Mouse (Mus musculus): Measurements from ENCODE around the gene Top2a.

Gene Top2a

DNA sequence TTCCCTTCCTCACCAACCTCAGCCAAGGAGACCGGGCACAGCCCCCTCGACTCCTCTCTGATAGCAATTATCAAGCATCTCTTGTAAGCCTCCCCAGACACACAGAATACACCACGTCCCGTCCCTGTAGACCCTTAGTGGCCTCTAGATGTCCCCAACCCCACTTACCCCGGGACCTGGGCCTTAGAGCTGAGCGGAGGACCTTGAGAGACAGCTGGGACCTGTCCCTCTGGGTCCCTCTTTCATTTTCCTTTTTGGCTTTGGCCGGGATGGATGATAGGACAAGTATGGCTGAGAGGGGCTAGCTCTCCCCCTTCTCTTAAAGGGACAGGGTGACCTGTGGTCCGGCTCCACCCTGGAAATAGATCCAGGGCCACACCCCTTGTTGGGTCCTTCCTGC lies 40.4 kb downstream of the Top2a start:
- no peak for DNase-seq (ENCODE audit: low read depth, low spot score)

DNA sequence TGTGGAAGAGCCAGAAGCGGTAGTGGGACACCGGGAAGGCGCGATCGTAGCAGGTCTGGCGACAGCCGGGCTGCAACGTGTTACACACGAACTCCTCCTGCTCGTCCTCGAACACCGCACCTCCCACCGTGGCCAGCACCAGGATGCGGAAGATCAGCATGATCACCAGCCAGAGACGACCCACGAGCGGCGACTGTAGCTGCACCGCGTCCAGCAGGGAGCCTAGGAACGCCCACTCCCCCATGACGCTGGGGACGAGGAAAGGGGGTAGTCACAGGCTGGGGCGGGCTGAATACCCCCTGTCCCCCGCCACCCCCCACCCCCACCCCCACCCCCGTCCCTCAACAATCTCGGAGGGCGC lies 41.2 kb downstream of the Top2a start, which contains the start of gene Gjd3:
Gene Gjd3 (minus strand): TSS at position 244 of the 361 bp plus-strand sequence.
- no peak for DNase-seq (ENCODE audit: low read depth, low spot score)

DNA sequence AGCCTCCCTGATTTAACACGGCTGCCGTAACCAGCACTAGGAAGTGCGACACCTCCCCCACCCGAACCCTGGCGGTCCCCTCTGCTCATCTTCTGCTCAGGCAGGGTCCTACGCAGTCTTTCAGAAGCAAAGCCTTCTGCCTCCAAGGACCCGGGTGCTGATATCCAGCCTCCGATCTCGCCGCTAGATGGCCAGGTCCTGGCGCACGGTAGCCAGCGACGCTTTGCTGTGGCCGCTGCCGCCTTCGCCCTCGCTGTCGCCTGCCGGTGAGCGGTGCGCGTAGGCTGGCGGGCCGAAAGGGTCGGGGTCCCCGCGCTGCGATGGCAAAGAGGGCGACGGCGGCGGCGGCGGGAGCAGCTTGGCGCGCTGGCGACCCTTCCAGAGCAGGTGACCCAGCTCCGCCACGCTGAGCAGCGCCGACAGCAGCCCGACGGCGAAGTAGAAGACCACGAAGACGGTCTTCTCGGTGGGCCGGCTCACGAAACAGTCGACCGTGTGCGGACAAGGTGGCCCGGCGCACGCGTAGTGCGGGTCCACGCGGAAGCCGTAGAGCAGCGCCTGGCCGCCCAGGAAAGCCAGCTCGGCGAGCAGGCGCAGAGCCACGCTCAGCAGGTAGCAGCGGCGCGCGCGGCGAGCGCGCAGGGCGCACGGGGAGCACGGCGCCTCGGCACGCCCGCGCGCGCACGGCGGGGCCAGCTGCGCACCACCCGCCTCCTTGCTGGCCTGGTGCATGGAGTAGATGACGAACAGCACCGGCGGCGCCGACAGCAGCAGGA lies 41.8 kb downstream of the Top2a start:
- no peak for DNase-seq (ENCODE audit: low read depth, low spot score)

DNA sequence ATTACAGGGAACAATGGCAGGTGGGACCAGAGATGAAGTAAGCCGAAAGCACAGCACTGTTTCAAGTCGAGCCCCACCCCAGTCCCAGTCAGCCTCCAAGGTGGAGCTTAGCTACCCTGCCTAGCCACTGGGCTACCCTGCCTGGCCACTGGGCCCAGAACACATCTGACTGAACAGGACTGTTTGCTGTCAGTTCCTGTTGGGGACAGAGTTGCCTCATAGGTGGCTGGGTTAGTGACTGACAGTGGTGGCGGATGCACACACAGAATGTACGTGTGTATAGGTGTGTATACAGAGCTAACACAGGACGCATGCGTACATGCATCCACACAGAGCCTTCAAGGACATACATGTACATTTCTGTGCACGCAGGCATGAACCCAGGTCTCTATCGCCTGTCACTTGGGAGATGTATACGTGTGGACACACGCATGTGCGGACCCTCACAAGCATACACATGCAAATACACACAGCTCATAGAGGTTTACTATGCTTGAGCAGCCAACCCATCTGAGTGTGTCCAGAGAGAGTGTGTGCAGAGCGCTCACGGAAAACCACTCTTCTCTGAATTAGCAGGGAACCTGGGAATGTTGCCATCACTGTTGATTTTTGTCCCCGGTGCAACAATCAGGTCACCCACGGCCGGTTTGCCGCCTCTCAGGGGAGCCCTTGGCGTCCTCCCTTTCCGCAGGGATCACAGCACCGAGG lies 42.5 kb downstream of the Top2a start:
- no peak for DNase-seq (ENCODE audit: low read depth, low spot score)

DNA sequence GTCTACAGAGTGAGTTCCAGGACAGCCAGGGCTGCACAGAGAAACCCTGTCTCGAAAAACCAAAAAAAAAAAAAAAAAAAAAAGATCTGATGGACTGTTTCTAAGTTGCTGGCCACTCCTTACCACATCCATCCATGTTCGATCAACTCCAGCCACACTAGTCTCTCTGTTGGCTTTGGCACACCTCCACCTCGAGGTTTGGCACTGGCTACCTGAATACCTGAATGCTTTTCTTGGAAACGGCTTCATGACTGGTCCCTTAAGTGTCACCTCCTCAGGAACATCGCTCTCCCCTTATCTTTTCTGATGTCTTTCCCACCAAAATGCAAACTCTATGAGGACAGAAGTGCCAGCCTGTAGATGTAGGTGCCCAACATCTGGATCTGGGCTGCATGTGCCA lies 44.6 kb downstream of the Top2a start:
- no peak for DNase-seq (ENCODE audit: low read depth, low spot score)

DNA sequence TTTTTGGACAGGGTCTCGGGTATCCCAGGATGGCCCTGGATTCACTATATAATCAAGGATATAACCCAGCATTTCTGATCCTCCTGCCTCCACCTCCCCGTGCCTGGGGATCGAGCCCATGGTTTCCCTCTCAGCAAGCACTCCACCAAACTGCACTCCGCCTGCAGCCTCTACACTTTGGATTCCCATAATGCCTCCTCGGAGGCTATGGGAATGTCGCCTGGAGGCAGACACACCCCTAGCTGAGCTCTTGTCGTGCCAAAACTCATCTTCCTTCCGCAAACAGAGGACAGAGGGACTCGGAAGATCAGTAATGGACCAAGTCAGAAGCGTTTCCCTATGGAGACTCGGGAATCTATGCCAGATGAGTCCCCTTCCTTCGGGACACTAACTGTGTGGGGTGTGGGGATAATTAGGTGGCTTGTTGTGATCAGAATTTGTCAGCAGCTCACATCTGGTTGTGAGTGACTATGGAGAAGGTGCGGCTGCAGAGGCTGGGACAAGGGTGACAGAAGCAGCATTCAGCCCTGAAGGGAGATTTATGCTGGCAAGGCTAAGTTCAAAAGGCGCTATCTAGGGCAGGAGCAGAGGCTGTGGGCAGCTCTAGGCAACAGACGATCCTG lies 45.4 kb downstream of the Top2a start:
- DNase-seq (ENCODE audit: low read depth, low spot score) = no peak

DNA sequence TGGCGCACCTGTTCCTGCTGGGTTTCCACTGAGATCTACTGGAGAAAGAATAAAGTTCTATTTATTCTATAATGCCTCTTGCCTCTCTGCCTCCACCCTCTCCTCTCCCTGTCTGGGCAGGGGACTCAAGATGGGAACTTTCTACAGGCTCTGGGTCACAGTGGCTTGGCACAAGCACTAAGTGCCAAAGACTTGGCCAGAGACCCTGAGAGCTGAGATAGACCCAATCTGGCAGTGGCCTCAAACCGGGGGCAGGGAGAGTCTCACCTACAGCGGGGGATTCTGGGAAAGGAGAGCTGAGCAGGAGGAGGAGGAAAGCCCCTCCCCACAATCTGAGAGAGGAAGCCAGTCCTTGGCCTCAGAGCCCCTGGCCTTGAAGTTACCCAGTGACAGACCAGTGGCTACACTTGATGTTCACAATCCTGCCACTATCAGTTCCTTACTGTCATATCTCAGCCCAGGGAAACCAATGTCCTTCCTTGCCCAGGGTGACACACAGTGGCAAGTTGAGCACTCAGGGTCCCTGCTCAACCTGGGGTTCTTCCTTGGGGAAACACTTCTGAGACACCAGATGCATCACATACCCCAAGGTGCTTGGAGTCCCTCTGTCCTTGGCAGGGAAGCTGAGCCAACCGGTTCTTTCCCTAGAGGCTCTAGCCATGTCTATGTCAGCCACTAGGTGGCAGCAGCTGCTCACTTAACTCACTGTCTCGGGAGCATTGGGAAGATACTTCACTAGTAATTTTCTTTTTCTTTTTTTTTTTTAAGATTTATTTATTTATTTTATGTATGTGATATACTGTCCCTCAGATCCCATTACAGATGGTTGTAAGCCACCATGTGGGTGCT lies 48.9 kb downstream of the Top2a start:
- DNase-seq (ENCODE audit: low read depth, low spot score) = peak; percentile 68

DNA sequence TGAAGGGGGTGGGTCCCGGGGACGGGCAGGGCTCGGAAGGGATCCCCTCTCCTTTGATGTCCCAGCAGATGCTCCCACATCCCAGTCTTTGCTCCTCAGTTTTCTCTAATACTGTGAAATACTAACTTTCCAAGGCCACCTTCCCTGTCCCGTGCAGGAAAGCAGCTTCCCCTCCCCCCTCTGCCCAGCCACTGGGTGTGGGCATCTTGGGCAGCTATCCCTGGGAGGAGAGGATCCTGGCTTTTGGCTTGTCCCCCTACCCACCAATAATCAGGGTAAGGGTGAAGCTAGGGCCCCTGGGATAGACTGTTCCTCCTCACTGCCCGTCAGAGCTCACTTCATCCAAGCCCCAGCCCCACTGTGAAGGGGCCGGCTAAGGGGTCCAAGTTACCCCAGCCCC lies 49.8 kb downstream of the Top2a start:
- DNase-seq (ENCODE audit: low read depth, low spot score) = no peak

DNA sequence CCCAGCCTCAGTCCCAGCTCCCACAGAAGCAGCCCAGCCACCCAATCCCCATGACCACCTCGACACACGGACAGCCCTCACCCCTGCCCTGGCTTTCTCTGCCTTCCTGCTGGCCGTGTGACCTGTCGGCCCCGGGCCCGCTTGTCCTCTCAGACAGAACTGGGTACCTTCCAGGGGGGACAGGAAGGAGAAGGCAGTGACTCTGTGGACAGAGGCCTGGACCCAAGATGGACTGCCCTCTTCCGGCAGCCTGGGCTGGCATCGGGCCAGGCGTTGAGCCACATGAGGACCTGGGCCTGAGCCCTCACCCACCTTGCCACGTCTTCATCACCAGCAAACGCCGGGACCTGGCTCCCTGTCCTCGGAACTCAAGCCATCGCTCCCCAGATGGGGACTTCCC lies 50.4 kb downstream of the Top2a start:
- no peak for DNase-seq (ENCODE audit: low read depth, low spot score)

DNA sequence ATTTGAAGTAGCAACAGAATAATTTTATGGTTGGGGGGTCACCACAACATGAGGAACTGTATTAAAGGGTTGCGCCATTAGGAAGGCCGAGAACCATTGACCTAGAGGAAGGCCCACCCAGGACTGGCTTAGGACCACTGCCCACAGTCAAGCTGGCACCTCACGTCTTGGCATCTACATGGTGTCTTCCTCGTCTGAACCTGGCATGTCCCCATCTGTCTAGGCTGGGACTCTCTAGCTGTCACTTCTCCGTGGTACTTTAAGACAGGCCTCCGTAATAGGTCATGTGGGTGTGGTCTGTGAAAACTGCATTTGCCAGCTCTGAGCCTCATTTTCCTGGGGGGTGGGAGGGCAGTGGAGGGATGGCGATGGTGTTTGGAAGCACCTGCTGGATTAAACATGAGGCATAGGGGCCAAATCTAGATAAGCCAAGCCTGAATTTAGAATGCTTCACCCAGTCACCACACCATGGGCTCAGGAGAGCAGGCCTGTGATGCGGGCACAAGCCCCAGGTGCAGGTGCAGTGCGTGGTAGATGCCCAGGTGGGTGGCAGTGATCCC lies 51.1 kb downstream of the Top2a start:
- no peak for DNase-seq (ENCODE audit: low read depth, low spot score)

DNA sequence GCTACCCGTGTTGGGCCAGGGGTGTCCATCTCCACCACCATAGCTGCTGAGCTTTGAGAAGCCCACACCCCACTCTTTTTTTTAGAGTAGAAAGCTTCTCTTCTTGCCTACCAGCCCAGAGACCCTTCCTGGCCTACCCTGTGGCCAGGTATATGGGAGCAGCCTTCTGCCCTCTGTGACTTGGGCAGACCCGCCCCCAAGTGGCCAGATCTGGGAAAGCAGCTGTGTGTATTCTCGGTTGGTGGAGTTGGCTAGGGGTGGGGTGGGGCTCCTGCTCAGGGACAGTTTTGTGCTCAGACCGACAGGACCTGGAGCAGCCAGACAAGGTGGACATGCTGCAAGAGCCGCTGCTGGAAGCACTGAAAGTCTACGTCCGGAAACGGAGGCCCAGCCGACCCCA lies 51.8 kb downstream of the Top2a start:
- DNase-seq (ENCODE audit: low read depth, low spot score) = peak; percentile 75

DNA sequence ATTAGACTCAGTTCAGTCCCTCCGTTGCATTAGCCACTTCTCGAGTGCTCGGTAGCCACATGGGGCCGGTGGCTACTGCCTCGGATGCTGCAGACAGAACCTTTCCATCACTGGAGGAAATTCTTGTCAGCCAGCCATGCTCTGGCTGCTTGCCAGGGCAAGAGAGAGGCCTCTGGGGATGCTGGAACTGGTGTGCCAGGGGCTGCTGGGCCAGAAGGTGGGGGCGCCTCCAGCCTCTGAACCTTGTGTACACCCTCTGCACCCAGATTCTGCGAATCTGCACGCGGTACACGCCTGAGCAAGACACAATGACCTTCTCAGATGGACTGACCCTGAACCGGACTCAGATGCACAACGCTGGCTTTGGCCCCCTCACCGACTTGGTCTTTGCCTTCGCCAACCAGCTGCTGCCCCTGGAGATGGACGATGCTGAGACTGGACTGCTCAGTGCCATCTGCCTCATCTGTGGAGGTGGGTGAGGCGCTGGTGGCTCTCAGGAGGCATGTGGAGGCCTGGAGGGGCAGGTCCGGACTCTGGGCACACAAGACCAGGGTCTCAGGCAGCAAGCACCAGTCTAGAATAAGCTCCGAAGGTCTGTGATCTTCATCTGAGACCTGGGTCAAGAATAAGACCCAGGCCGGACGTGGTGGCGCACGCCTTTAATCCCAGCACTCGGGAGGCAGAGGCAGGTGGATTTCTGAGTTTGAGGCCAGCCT lies 52.5 kb downstream of the Top2a start:
- no peak for DNase-seq (ENCODE audit: low read depth, low spot score)

DNA sequence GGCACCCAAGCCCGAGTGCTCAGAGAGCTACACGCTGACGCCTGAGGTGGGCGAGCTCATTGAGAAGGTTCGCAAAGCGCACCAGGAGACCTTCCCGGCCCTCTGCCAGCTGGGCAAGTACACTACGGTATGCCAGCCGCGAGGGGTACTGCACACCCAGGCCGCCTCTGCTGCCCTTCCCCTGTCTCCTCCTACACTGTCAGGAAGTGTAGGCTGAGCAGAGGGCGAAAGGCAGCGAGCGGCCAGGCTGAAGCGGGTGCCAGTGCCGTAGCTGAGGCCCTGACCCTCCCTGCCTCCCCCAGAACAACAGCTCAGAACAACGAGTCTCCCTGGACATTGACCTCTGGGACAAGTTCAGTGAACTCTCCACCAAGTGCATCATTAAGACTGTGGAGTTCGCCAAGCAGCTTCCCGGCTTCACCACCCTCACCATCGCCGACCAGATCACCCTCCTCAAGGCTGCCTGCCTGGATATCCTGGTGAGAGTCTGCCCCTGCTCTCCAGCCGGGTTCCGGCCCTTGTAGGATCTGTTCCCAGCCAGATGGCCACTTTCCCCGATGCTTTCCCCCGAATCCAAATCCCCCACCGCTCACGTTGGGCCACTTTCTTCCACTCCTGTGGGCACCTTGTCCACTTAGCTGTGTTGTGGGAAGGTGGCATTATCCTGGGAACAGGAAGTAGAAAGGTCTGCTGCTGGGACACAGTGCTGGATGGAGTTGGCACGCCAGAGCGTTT lies 53.6 kb downstream of the Top2a start:
- DNase-seq (ENCODE audit: low read depth, low spot score) = no peak

DNA sequence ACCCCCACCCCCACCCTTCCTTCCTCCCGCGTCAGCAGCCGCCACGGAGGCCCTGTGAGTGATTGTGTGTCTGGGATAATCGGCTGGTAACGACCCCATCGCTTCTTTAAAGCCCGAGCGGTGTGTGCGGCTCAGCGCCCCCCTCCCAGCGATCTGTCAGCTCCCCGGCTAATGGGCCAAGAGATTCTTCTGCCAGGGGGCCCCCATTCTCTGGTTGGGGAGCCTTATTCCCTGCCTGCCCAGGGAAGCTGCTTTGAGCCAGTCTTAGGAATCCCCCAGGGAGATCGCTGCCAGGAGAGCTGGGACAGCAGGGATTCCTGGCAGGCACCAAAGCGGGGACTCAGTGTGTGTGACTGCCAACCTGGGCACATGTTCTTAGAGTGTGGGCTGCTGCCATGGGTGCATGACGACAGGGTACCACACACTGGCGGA lies 54.5 kb downstream of the Top2a start:
- no peak for DNase-seq (ENCODE audit: low read depth, low spot score)

DNA sequence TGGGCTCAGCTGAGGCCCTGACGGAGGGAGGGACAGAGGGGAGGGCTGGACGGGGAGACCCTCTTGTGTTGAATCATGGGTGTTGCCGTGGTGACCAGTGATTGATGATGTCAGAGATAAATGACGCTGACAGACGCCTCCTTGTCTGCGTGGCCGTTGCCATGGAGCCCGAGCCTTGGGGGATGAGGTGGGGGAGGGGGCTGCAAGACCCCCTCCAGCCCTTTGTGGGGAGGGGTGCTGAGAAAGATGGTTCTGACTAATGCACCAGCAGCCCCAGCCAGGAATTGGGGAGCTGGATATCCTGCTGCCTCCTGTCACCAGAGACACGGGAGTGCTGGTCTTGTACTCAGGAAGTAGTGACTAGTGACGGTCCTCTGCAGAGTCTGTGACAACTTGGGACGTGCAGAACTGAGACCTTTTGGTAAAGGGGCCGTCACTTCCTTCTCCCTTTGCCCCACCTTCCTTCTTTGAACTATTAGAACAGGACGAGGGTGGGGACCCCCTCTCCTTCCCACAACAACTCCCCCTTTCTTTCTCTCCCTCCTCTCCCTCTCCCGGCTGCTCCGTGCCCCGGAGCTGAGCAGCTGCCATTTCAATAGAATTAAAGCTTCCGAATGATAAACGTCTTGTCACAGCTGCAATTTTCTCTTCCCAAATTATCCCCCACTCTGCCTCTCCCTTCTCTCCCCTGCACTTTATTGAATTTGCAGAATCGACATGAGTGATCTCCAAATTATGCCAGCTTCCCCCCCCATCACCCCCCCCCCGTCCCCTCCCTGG lies 55.1 kb downstream of the Top2a start:
- DNase-seq (ENCODE audit: low read depth, low spot score) = no peak

DNA sequence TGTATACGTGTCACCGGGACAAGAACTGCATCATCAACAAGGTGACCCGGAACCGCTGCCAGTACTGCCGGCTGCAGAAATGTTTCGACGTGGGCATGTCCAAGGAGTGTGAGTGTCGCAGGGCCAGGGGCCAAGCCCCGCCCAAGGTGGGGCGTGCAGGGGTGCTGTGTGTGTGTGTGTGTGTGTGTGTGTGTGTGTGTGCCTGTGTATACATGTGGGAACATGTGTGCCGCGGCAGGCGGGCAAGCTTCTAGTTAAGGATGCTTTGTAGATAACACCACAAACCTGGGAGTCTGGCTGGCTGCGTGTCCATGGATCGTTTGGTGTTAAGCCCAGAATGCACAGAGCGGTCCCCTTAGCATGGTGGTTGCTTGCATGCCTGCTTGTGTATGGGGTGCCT lies 55.9 kb downstream of the Top2a start:
- no peak for DNase-seq (ENCODE audit: low read depth, low spot score)

DNA sequence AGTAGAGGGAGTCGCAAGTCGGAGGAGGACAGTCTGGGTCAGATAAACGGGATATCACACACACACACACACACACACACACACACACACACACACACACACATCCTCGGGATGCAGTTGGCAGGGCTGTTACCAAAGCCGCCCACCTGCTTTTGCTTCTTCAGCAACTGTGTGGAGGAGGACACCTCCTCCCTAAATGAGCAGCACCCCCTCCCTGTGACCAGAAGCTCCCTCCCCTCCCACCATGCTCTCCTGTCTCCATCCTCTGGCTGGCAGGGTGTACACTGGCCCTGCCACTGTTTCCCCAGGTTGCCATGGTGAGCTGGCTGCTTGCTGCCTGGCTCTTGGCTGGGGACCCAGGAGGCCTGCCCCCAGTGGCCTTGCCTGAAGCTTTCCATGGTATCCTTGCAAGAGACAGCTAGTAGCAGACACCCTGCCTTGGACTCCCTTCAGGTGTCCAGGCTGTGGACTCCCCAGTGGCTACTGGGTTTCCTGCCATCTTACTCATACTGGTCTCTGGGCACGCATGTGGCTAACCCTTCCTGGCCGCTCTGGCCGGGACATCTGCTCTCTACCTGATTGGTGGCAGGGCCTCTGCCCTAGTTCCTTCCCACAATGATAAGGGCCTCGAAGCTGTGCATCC lies 57.4 kb downstream of the Top2a start:
- no peak for DNase-seq (ENCODE audit: low read depth, low spot score)

DNA sequence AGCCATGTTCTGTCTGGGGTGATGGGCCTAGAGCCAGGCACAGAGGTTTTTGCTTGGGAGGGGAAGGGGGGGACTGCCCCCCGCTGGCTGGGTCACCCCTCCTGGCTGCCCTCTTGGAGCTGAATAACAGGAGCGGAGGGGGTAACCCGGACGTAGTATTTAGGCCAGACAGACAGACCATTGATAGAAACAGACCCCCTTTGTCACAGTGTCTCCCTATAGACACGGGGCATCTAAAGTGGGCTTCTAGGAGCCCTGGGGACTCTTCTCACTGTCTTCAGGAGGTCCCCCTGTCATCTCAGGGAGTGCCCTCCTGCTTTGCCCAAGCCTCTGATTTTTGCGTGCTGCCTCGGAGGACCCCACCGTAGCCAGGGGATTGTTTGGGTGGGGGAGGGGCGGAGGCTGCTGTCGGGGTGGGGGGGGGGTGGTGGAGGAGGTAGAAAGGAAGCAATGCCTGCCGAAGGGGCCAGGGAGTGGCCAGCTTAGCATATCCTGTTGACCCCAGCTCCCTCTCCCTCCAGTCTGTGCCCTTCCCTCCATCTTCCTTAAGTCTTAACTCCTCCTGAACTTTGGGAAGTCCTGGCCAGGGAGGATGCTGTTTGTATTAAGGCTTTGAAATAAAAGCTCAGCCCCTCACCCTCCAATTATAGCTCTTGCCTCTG lies 58.4 kb downstream of the Top2a start:
- no peak for DNase-seq (ENCODE audit: low read depth, low spot score)

All from A20 (cell line).